Mouse (Mus musculus) ES-Bruce4 (cell line): Measurements from ENCODE around the gene Insl6. TPM values are rescaled to one million over a fixed set of nuclear protein-coding genes. Genes with fewer than 3 reads are reported as not detected.

Experiments
- H3K27ac ChIP-seq: 2 replicates; pipeline ENCODE4 v1.5.1; 2012; ENCODE audit warnings: low read length, inconsistent platforms; ENCODE audit not compliant: insufficient read depth
- H3K27me3 ChIP-seq: 2 replicates; pipeline ENCODE4 v1.6.1; 2012; ENCODE audit warnings: mild to moderate bottlenecking, low read length, inconsistent platforms; ENCODE audit not compliant: control insufficient read depth, poor library complexity, insufficient read depth, severe bottlenecking
- H3K36me3 ChIP-seq: 2 replicates; pipeline ENCODE4 v1.6.1; 2012; ENCODE audit warnings: inconsistent platforms, mild to moderate bottlenecking, low read length, moderate library complexity; ENCODE audit not compliant: control insufficient read depth, poor library complexity, insufficient read depth, severe bottlenecking
- H3K4me1 ChIP-seq: one replicate; pipeline ENCODE4 v1.8.1; 2011; ENCODE audit warnings: low read length; ENCODE audit not compliant: control insufficient read depth, insufficient read depth
- H3K4me3 ChIP-seq: 2 replicates; pipeline ENCODE4 v1.5.1; 2011; ENCODE audit warnings: low read depth, mild to moderate bottlenecking, low read length
- H3K9ac ChIP-seq: 2 replicates; pipeline ENCODE4 v1.6.1; 2012; ENCODE audit warnings: low read depth, mild to moderate bottlenecking, inconsistent platforms; ENCODE audit not compliant: poor library complexity, severe bottlenecking
- H3K9me3 ChIP-seq: replicated peaks from 2 replicates; pipeline ENCODE4 v1.6.1; 2012; ENCODE audit warnings: mild to moderate bottlenecking, low read length, inconsistent platforms; ENCODE audit not compliant: control insufficient read depth, poor library complexity, insufficient read depth, severe bottlenecking
- CTCF ChIP-seq: IDR thresholded peaks from one replicate; pipeline ENCODE4 v1.8.1; 2011; ENCODE audit warnings: low read depth, low read length
- EP300 ChIP-seq: IDR thresholded peaks from 2 replicates; pipeline ENCODE4 v1.6.1; 2011; ENCODE audit warnings: low read depth, low read length; ENCODE audit not compliant: insufficient read depth
- POLR2A ChIP-seq: IDR thresholded peaks from one replicate; pipeline ENCODE4 v1.8.1; 2011; ENCODE audit warnings: low read length; ENCODE audit not compliant: insufficient read depth
- polyA plus RNA-seq: library from polyadenylated mRNA; stranded (reverse); fragments of >200 nt; gene quantifications from 2 replicates; pipeline ENCODE4 v1.2.4, GENCODE M21; 2011; ENCODE audit warnings: low read depth; ENCODE audit not compliant: missing spikeins, insufficient read depth, insufficient read length

Gene Insl6
- polyA plus RNA-seq, 1 experiment, result 12.2 TPM

DNA sequence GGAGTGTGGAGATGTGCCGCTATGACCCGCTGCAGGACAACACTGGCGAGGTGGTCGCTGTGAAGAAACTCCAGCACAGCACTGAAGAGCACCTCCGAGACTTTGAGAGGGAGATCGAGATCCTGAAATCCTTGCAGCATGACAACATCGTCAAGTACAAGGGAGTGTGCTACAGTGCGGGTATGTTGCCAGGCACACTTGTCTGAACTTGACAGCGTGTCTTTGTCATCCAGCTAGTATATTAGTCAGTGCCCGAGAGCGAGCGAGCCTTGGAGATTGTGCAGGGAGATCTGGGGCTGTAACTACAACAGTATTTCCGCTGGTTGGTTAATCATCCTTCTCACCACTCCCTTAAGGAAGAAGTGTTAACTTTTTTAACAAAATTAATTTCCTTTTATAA lies 24.2 kb downstream of the Insl6 start:
- Histone ChIP-seq H3K4me3 (no peak overlapping the region), H3K9me3 (no peaks in the 10 kb centered on the region), H3K36me3 (no peaks in the 10 kb centered on the region), H3K4me1 (no peaks in the 10 kb centered on the region), H3K27me3 (no peaks in the 10 kb centered on the region; the same call in 1 of the 2 replicates), H3K27ac (no peak overlapping the region), H3K9ac (no peak overlapping the region)
- TF ChIP-seq EP300 (no peak), CTCF (no peak), POLR2A (no peak)

DNA sequence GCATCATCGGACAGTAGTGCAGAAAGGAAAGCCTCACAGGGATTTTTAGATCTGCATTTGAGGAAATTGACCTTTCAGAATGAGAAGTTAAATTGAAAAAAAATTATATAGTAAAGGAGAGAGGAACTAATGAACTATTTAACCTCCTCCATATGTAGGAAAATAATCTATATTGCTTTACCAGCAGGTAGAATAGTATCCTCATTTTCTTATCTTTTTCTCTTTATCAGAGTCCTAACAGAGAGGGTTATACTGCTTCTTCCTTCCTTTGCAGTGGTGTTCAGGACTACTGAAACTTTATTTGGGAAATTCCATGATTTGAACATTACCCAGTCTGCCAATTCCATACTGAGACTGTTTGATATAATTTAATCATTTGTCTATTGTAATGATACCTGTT lies 27.8 kb downstream of the Insl6 start:
- Histone ChIP-seq H3K27ac (no peak overlapping the region), H3K9me3 (no peaks in the 10 kb centered on the region), H3K27me3 (no peaks in the 10 kb centered on the region; the same call in 1 of the 2 replicates), H3K4me3 (no peak overlapping the region), H3K4me1 (no peaks in the 10 kb centered on the region), H3K9ac (no peak overlapping the region), H3K36me3 (no peaks in the 10 kb centered on the region)
- TF ChIP-seq POLR2A (no peak), EP300 (no peak), CTCF (no peak)

DNA sequence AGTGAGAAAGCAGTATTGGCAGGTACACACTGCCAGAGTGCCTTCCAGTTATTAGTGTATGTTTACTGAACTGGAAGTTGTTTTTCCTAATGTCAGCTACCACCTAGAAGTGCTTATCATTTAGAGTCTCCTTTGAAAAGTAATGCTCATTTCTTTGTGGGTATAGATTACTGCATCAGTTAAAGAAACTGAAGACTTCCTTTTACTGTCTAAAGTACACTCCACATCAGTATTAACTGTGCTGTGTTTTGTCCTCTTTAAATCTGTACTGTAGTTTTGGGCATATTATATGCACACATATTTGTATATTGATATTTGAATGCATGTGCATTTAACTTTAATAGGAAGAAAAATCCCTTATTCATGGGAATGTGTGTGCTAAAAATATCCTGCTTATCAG lies 29.0 kb downstream of the Insl6 start:
- Histone ChIP-seq H3K9ac (no peak overlapping the region), H3K27ac (no peak overlapping the region), H3K9me3 (no peaks in the 10 kb centered on the region), H3K36me3 (no peaks in the 10 kb centered on the region), H3K27me3 (no peaks in the 10 kb centered on the region), H3K4me1 (no peaks in the 10 kb centered on the region), H3K4me3 (no peak overlapping the region)
- TF ChIP-seq POLR2A, result no peak
- no peak for TF ChIP-seq CTCF
- TF ChIP-seq EP300, result no peak

DNA sequence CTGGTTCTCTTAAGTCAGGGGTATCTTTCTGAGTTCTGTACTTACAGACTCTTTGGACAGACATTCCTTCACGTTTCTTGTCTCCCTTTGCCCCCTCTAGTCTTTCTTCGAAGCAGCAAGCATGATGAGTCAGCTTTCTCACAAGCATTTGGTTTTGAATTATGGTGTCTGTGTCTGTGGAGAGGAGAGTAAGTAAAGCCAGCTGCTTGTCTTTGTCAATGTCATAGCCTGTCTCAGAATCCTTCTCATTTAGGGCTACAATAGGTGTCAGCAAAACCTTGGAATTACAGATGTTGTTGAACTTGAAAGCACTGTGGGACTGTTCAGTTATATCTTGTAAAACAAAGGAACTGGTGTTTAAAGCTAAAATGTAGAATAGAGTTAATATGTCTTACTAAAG lies 30.4 kb downstream of the Insl6 start:
- TF ChIP-seq CTCF (no peak), EP300 (no peak), POLR2A (no peak)
- H3K27me3 ChIP-seq, result no peaks in the 10 kb centered on the region
- H3K4me1 ChIP-seq, result no peaks in the 10 kb centered on the region
- H3K36me3 ChIP-seq, result no peaks in the 10 kb centered on the region
- no peak overlapping the region for H3K4me3 ChIP-seq
- no peak overlapping the region for H3K9ac ChIP-seq
- no peaks in the 10 kb centered on the region for H3K9me3 ChIP-seq
- no peak overlapping the region for H3K27ac ChIP-seq

DNA sequence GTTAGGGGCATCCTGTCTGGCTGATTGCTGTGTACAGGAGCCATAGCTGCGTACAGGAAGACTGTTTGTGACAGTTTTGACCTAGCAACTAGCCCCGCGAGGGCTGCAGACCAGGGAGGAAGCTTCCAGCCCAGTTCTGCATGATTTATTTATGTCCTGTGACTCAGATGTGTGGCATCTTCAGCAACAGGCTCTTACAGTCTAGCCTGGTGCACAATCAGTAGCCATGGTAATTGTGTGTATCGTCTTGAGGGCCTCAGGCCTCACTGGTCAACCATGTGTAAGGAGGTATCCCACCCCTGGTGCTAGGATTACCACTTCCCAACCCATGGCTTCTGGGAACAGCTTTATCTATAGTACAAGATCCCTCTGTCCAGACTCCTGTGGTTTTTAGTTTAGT lies 32.6 kb downstream of the Insl6 start:
- H3K4me1 ChIP-seq, result no peaks in the 10 kb centered on the region
- H3K36me3 ChIP-seq, result no peaks in the 10 kb centered on the region
- no peak overlapping the region for H3K27ac ChIP-seq
- H3K9ac ChIP-seq, result no peak overlapping the region
- no peaks in the 10 kb centered on the region for H3K9me3 ChIP-seq
- no peaks in the 10 kb centered on the region for H3K27me3 ChIP-seq
- H3K4me3 ChIP-seq, result no peak overlapping the region
- no peak for TF ChIP-seq EP300
- TF ChIP-seq CTCF, result no peak
- no peak for TF ChIP-seq POLR2A

DNA sequence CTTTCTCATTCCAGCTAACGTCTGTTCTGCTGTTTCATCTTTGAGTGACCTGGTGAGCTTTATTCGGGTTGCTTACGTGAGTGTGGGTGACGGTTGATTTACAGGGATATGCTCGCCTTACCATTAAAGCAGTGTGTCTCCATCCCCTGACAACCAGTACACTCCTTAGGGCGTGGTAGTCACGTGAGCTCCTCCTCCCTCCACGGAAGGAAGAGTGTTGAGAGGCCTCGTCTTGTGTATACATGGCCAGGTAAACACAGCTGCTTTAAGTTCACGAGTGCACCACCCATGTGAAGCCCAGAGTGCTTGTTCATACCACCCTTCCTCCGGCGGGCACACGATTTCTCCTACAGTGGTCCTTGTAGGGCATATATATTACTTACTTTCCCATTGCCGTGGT lies 33.6 kb downstream of the Insl6 start:
- H3K9ac ChIP-seq, result no peak overlapping the region
- H3K36me3 ChIP-seq, result no peaks in the 10 kb centered on the region
- H3K9me3 ChIP-seq, result no peaks in the 10 kb centered on the region
- H3K4me3 ChIP-seq, result no peak overlapping the region
- H3K27me3 ChIP-seq, result no peaks in the 10 kb centered on the region
- TF ChIP-seq EP300 (no peak), CTCF (no peak), POLR2A (no peak)
- no peaks in the 10 kb centered on the region for H3K4me1 ChIP-seq
- H3K27ac ChIP-seq, result no peak overlapping the region

DNA sequence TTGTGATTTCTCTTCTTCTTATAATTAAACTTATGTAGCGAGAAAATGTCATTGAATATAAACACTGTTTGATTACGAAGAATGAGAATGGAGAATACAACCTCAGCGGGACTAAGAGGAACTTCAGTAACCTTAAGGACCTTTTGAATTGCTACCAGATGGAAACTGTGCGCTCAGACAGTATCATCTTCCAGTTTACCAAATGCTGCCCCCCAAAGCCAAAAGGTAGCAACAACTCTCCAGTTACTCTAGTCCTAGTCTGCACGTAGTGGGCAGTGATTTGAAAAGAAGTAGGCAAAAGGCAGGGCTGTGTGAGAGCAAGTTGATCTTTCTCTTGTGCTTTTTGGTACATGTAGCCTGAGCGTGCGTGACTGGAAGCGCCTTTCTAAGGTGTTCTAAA lies 37.3 kb downstream of the Insl6 start:
- peaks cover 2% of the 10 kb centered on the region for H3K4me1 ChIP-seq
- no peak overlapping the region for H3K9ac ChIP-seq
- no peak overlapping the region for H3K27ac ChIP-seq
- H3K4me3 ChIP-seq, result no peak overlapping the region
- H3K36me3 ChIP-seq, result no peaks in the 10 kb centered on the region
- no peak for TF ChIP-seq POLR2A
- TF ChIP-seq CTCF, result no peak
- no peak for TF ChIP-seq EP300
- no peaks in the 10 kb centered on the region for H3K27me3 ChIP-seq
- no peaks in the 10 kb centered on the region for H3K9me3 ChIP-seq
